Mouse (Mus musculus) thymus, adult 2 months (tissue): ENCODE measurements around the gene Lrrc75b. TPM values are rescaled to one million over a fixed set of nuclear protein-coding genes. Genes with fewer than 3 reads are reported as not detected.

Experiments used
- DNase-seq: peaks from one replicate; pipeline ENCODE4 v3.0.0; 2021
- H3K27ac ChIP-seq: fragments of 200-500 bp; 2 replicates; pipeline ENCODE4 v1.5.1; 2012; ENCODE audit warnings: low read length, control low read depth; ENCODE audit not compliant: control insufficient read depth, insufficient read depth
- H3K27me3 ChIP-seq: fragments of 200-500 bp; 2 replicates; pipeline ENCODE4 v1.6.1; 2012; ENCODE audit warnings: mild to moderate bottlenecking, low read length, moderate library complexity, mixed read lengths; ENCODE audit not compliant: control insufficient read depth, insufficient read depth
- H3K36me3 ChIP-seq: fragments of 200-500 bp; 2 replicates; pipeline ENCODE4 v1.6.1; 2012; ENCODE audit warnings: mild to moderate bottlenecking, low read length, moderate library complexity; ENCODE audit not compliant: control insufficient read depth, insufficient read depth
- H3K4me1 ChIP-seq: fragments of 200-500 bp; replicated peaks from 2 replicates; pipeline ENCODE4 v1.6.1; 2012; ENCODE audit warnings: low read length; ENCODE audit not compliant: control insufficient read depth, insufficient read depth
- H3K4me3 ChIP-seq: fragments of 200-500 bp; 2 replicates; pipeline ENCODE4 v1.5.1; 2012; ENCODE audit warnings: mild to moderate bottlenecking, low read length, control low read depth, moderate library complexity; ENCODE audit not compliant: control insufficient read depth, insufficient read depth
- CTCF ChIP-seq: fragments of 200-500 bp; IDR thresholded peaks from 2 replicates; pipeline ENCODE4 v1.5.1; 2012; ENCODE audit warnings: mild to moderate bottlenecking, control low read depth, low read length, moderate library complexity, borderline replicate concordance; ENCODE audit not compliant: control insufficient read depth, poor library complexity, insufficient read depth; ENCODE audit errors: extremely low read depth
- POLR2A ChIP-seq: fragments of 200-500 bp; IDR thresholded peaks from 2 replicates; pipeline ENCODE4 v1.6.1; 2012; ENCODE audit warnings: mild to moderate bottlenecking, low read length, control low read depth, moderate library complexity; ENCODE audit not compliant: control insufficient read depth, poor library complexity, insufficient read depth; ENCODE audit errors: extremely low read depth
- WGBS: fragments of 180-500 bp; shearing (Covaris S2); methylation state at CpG from one replicate; pipeline ENCODE4 v1.1.7; 2018; 5-methylcytosine and 5-hydroxymethylcytosine counted together
- polyA plus RNA-seq: library from polyadenylated mRNA; depleted of rRNA; stranded (reverse); fragments of >200 nt; gene quantifications from 2 replicates; pipeline ENCODE4 v1.2.3, GENCODE M21; 2012

Lrrc75b gene
- polyA plus RNA-seq, 1 experiment, result 1.8 TPM

DNA sequence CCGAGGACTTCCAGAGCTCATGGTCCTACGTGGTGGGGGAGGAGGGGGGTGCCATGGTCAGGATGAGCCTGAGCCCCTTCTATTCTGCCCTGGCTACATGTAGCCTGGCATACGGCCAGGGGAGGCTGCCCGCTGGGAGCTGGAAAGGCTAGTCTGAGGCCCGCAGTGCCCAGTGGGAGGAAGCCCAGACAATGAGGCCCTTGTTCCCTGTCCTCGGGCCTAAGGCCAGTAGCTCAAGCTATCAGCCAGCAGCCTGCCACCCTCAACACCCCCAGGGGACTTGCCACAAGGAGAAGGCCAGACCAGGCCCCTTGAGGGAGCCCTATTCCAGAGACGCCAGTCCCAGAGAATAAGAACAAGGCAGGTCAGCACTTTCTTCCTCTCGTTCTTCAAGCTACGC is 4.1 kb downstream of the Lrrc75b start:
- Histone ChIP-seq H3K36me3 (no peaks in the 10 kb centered on the region), H3K4me3 (no peak overlapping the region), H3K27ac (no peak overlapping the region), H3K27me3 (peaks cover 17% of the 10 kb centered on the region), H3K4me1 (peaks cover 13% of the 10 kb centered on the region)
- WGBS, result 94% methylated on average over 9 of the region's 9 CpGs
- no peak for TF ChIP-seq POLR2A
- no peak for DNase-seq

DNA sequence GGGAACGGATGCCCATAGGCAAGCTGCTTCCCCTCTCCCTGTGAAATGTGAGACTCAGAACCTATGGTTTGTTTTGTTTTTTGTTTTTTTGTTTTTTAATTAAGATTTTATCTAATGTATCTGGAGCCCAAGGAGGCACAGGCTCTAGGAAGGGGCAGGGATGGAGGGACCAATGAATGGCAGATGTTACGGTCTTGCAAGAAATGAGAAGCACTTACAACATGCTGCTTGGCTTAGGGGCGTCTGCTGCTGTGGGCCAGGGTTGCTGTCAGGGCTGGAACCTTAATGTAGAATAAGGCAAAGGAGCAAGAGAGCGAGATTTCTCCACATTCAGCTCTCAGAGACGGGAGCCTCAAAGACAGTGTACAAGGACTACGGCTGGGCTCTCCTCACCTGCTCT is 4.6 kb downstream of the Lrrc75b start:
- no peak for DNase-seq
- H3K4me3 ChIP-seq, result no peak overlapping the region
- 96% methylated on average over 6 of the region's 6 CpGs for WGBS
- H3K4me1 ChIP-seq, result peaks cover 13% of the 10 kb centered on the region
- H3K27me3 ChIP-seq, result peaks cover 13% of the 10 kb centered on the region
- H3K36me3 ChIP-seq, result no peaks in the 10 kb centered on the region
- no peak overlapping the region for H3K27ac ChIP-seq
- TF ChIP-seq CTCF, result no peak
- TF ChIP-seq POLR2A, result no peak

DNA sequence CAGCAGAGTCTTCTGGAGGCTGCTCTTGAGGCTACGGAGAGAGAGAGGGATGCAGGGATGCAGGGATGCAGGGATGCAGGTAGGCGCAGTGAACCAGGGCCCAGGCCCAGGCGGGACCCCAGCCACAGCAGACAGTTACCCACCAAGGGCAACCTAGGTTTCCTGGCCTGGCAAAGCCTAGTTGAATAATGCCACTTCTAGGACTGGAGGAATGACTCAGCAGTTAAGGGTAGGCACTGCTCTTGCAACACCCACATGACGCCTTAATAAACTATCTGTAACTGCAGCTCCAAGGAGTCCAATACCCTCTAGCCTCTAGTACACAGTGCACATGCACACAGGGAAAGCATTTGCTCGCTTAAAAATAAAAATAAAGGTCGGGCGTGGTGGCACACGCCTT is 6.0 kb downstream of the Lrrc75b start:
- no peak for DNase-seq
- Histone ChIP-seq H3K27ac (no peak overlapping the region), H3K27me3 (peaks cover under 1% of the 10 kb centered on the region; the same call in 1 of the 2 replicates), H3K4me1 (0 out of 2 replicates have a peak, but pooled peaks cover under 1% of the 10 kb centered on the region), H3K36me3 (no peaks in the 10 kb centered on the region), H3K4me3 (no peak overlapping the region)
- TF ChIP-seq CTCF (no peak), POLR2A (no peak)
- 81% methylated on average over 8 of the region's 8 CpGs for WGBS

DNA sequence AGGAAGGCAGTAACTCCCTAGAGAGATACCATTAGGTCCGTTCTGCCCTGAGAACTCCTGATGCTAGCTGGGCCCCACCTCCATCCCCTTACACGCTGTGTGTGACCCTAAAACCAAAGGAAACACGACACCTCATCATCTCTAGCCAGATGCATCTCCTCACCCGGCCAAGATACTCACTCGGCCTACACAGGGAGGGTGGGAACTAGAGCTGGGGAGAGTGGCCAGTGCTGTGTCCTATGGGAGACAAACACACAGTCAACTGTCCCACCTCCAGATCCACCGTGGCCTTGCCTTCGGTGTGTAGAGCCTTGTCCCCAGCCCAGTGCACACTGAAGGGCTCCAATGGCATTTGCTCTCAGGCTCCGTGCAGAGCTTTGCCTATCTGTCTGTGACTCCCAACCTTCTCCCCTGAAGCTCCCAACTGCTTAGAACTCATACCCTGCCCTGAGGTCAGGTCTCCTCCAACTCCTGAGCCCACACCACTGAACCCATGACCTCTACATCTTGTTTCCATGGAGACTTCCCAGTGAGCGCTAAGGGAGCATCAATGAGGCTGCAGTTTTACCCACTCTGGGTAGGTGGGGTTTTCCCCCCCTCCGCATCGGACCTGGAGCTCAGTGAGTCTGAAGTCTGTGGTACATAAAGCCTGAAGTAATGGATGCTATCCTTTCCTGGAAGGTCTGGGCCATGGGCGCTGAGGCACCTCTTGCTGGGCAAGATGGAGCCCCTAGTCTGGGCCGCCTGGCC is 7.3 kb downstream of the Lrrc75b start:
- no peak overlapping the region for H3K27ac ChIP-seq
- no peaks in the 10 kb centered on the region for H3K36me3 ChIP-seq
- no peak for DNase-seq
- H3K27me3 ChIP-seq, result no peaks in the 10 kb centered on the region
- no peaks in the 10 kb centered on the region for H3K4me1 ChIP-seq
- H3K4me3 ChIP-seq, result no peak overlapping the region
- 93% methylated on average over 13 of the region's 13 CpGs for whole genome bisulfite sequencing
- TF ChIP-seq CTCF (no peak), POLR2A (no peak)

DNA sequence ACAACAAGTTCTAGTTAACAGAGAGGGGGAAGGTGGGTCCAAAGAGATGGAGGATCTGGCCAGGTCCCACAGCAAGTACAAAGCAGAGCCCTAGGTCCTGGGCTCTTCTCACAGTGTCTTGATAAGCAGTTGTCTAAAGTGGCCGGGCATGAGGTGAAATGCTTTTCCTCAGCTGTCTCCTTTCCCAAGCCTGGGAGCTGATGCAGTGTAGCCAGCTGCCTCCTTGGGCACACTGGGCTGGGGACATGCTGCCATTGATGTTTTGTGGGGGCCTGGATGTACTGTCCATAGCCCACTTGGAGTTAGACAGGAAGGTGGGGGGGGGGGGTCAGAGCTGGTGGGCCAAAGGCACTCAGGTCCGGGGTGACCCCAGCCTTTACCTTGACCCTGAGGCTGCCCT is 8.0 kb downstream of the Lrrc75b start:
- no peaks in the 10 kb centered on the region for H3K36me3 ChIP-seq
- no peak for TF ChIP-seq CTCF
- WGBS, result 100% methylated on average over 2 of the region's 2 CpGs

DNA sequence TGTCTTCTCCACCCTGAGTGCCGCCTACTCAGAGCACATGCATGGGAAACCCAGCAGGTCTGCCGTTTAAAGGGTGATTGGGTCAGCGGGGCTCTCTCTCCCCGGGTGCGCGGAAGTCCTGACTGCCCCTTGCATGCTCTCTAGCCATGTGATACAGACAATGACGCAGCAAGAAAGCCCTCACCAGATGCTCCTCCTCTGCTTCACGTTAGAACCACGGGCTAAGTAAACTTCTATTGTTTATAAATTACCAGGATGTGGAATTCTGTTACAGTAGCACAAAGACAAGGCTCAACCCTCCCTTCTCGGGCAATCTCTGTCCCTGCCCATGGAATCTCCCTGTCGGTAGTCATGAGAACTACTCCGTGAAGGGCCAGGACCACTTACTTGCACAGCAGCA is 9.0 kb downstream of the Lrrc75b start:
- TF ChIP-seq CTCF, result no peak
- TF ChIP-seq POLR2A, result no peak
- DNase-seq, result no peak
- H3K4me3 ChIP-seq, result no peak overlapping the region
- no peak overlapping the region for H3K27ac ChIP-seq
- H3K27me3 ChIP-seq, result no peaks in the 10 kb centered on the region
- 37% methylated on average over 12 of the region's 12 CpGs for WGBS
- H3K4me1 ChIP-seq, result no peaks in the 10 kb centered on the region
- H3K36me3 ChIP-seq, result no peaks in the 10 kb centered on the region

More for the DNA sequence above, 8.0 kb downstream of the Lrrc75b start:
- no peaks in the 10 kb centered on the region for H3K27me3 ChIP-seq
- no peak overlapping the region for H3K27ac ChIP-seq
- no peak overlapping the region for H3K4me3 ChIP-seq
- no peaks in the 10 kb centered on the region for H3K4me1 ChIP-seq
- no peak for DNase-seq

DNA sequence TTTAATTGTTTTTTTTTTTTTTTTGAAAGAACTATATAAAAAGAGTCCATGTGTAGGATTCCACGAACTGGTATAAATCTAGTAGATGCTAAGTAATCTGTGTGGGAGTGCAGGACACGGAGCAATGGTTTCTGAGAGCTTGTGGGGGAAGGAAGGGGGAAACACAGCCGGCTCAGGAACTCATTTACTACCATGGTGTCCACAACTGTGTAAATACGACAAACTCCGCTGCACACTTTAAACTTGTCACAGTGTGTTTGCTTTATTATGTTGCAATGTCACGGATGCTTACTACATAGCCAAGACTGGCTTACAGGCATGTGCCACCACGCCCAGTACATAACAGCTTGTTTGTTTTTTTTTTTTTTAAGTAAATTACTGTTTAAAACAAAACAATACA is 10.2 kb downstream of the Lrrc75b start:
- Histone ChIP-seq H3K27me3 (no peaks in the 10 kb centered on the region), H3K4me3 (no peak overlapping the region), H3K27ac (no peak overlapping the region), H3K4me1 (no peaks in the 10 kb centered on the region), H3K36me3 (no peaks in the 10 kb centered on the region)
- TF ChIP-seq POLR2A, result no peak
- no peak for TF ChIP-seq CTCF
- no peak for DNase-seq
- WGBS, result 88% methylated on average over 7 of the region's 7 CpGs
